Mouse (Mus musculus) activated CD4-positive, CD25-positive, alpha-beta regulatory T cell, adult 4 months (primary cell): ENCODE data around the gene 1810037I17Rik. TPM values are rescaled to one million over a fixed set of nuclear protein-coding genes. Genes with fewer than 3 reads are reported as not detected.
A peak's percentile ranks its signal among the peaks of the same experiment; 100 is the strongest.
"Not testable (repeated sequence)": the region's sequence is repeated elsewhere in the genome, so short reads cannot be mapped to it uniquely, and the experiment has no call there.

Experiments
- ATAC-seq: one replicate; pipeline ENCODE4 v1.8.0; 2017
- polyA plus RNA-seq, 2 experiments: library from polyadenylated mRNA; unstranded; fragments of 100-300 nt; shearing (Covaris generic); gene quantifications; one replicate each; pipeline ENCODE4 v1.2.1; 2017

Gene 1810037I17Rik
- polyA plus RNA-seq, 2 experiments from 2014 or later, result 97.1 to 130 TPM

DNA sequence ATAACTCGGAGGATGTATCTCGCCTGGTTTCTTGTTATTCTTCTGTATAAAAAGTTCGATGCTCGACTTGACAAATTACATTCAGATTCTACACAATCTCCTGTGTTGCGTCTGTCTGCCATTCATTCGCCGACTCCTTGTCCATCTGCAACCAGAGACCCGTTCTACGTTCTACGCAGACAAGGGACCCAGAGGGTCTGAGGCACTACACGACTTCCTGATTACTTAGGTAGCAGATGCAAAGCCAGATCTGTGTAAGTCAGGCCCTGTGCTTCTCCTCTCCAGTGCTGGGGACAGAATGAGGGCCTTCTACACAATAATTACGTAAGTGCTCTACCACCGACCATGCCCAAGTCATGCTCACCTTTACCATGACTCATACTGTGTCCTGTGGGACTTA is 13.2 kb downstream of the 1810037I17Rik start:
- not testable (repeated sequence) for ATAC-seq

DNA sequence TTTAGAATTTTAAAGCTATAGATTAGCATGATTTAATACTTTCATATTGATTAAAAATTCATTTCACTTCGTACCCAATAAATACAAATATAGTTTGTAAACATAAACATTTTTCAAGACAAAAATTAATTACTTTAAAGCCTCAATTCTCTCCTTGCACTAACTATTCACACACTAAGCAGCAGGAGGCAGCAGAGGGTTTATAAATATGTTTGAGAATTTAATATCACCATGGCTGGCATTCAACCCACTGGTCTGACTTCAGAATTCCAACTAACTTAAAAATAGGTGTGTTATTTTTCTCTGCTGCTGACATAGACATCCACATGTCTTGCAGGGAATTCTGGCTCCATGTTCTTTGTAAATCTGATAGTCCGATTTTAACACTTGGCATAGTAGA is 15.2 kb downstream of the 1810037I17Rik start:
- peak; percentile 68 for ATAC-seq

DNA sequence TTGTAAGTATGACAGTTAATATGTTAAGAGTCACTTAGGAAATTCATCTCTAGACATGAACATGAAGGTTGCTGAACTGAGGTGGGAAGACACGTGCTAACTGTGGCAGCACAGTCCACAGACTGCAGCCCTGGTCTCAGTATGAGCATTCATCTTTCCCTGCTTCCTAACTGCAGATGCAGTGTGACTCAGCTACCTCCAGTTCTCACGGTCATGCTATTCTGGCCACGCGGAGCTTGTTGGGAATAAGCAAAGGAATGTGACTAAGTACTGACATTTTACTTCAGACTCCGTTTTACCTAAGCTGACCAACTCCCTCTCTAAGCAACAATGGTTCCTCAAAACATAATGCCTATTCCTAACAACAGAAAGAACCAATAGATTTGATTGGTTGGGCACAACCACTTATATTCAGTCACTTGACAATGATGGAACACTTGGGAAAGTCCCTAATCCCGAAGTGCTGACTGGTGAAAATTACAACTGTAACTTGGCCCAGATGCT is 19.4 kb downstream of the 1810037I17Rik start:
- ATAC-seq, result peak; percentile 44

DNA sequence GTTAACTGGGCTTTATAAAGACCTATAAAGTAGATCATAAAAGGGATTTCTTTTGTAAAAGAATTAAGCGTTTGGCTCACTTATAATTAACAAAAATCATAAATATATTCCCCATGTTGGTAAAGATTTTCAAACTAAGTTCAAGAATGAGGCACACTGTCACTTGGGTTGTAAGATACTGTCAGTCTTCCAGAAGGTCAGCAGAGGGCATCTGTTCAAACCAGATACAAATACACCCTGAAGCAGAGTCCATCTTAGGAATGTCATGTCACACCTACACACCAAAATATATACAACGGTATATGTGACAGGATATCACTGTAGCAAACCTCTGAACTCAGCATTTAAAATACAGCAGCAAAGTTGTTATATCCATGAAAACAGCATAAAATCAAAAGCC is 26.1 kb downstream of the 1810037I17Rik start:
- ATAC-seq, result no peak

DNA sequence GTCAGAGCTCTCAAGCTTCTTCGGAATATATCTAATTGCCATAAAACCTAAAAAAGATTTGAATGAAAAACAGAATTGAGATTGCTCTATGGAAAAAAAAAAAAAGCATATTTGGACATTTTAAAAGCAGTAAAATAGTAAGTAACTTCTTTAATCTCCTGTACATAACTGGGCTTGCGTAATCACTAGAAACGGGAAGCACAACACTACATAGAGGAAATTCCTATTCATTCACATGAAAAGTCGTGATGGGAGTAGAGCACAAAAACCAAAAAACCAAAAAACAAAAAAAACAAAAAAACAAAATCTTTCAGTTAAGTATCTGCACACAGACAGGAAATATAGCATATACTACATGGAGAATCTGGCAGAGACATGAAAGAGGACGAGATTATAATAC is 40.3 kb downstream of the 1810037I17Rik start:
- no peak for ATAC-seq

DNA sequence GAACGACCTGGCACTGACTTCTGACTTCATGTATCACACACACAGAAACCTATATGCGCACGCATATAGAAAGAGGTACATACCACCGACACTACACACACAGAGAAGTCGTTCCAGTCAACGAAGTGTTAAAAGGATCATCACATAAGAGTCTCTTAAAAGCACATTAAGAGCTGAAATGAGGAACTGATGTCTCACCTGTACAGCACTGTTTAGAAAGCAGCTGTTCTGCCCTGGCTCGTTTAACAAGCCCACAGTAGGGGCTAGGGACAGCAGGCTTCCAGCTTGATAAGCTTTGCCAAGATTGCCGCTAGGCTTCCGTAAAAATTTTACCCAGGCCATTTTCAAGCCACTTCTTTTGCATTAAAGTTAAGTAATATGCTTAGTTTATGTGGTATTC is 44.4 kb downstream of the 1810037I17Rik start:
- ATAC-seq, result no peak

DNA sequence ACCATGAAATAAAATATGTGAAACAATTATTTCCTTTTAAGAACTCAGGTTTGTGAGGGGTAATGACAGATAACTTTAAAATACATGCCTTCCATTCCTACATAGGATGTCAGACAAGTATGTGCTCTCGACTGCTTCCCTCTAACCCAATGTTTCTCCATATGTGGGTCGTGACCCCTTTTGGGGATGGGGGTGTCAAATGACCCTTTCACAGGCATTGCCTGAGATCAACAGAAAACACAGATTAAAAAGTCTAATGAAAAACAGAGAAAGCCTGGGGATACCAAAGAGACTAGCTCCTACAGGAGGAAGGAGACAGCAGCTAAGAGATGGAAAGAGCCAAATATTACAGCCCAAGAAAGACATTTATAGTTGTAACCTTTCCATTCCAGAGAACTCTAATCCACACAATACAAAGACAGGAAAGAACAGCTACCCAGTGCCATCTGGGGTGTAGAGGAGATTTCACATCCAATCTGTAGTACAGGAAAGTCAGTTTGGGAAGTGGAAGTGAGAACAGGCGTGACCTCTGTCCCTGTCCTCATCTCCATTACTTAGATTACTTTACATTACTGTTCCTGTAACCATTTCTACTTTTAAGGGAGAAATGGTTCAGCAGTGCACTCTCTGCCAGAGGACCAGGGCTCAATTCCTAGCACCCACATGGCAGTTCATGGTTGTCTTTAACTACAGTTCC is 48.3 kb downstream of the 1810037I17Rik start:
- ATAC-seq, result no peak

DNA sequence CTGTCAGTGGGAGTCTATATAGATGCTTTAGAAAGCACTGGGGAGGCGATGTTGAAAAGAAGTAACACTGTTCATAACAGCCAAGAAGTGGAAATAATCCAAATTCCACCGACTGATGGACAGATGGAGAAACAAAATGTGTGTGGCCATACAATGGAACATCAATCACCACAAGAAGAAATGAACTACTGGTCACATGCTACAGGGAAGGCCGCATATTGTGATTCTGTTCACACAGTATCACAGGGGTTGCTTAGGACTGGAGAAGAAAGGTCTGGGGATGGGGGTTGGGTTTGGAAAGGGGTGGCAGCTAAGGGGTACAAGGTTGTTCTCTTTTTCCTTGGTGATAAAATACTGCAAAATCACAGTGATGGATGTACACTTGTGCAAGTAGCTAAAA is 50.8 kb downstream of the 1810037I17Rik start:
- no peak for ATAC-seq

DNA sequence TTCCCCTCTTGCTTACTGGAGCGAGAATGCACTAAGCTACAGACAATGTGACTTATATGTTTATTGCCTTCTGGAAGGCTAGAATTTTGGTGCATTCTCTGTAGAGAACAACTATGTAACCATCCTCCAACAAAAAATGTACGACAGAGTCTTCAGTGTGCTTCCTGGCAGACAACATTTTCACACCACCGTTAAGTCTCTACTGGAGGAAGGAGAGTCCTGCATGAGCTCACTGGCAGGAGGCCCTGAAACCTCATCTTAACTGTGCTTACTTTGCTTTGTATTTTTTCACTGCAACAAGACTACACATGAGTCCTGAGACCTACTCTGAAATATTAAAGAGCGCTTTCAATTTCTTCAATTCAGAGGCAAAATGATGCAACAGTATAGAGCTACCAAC is 51.4 kb downstream of the 1810037I17Rik start:
- no peak for ATAC-seq

Other genes with a start within 250 kb of the 1810037I17Rik start
- gene Pde5a, start 195.3 kb upstream of the 1810037I17Rik start, polyA plus RNA-seq, result under 1 TPM; 0.15 to 0.29 TPM
- not detected for gene Fabp2, start 29.1 kb upstream of the 1810037I17Rik start, polyA plus RNA-seq
- gene Gm10959, start 4.8 kb upstream of the 1810037I17Rik start, polyA plus RNA-seq, result not detected
- 10 to 100 TPM; 10.9 to 14.1 TPM for gene Usp53, start 60.3 kb downstream of the 1810037I17Rik start, polyA plus RNA-seq
- not detected for gene Myoz2, start 110.8 kb downstream of the 1810037I17Rik start, polyA plus RNA-seq